Mouse (Mus musculus) lung, postnatal 10 days (tissue): ENCODE data around the gene Dtl.
A peak's percentile ranks its signal among the peaks of the same experiment; 100 is the strongest.

Experiments
- DNase-seq: peaks from one replicate; pipeline ENCODE4 v3.0.0; 2021

The Dtl gene

DNA sequence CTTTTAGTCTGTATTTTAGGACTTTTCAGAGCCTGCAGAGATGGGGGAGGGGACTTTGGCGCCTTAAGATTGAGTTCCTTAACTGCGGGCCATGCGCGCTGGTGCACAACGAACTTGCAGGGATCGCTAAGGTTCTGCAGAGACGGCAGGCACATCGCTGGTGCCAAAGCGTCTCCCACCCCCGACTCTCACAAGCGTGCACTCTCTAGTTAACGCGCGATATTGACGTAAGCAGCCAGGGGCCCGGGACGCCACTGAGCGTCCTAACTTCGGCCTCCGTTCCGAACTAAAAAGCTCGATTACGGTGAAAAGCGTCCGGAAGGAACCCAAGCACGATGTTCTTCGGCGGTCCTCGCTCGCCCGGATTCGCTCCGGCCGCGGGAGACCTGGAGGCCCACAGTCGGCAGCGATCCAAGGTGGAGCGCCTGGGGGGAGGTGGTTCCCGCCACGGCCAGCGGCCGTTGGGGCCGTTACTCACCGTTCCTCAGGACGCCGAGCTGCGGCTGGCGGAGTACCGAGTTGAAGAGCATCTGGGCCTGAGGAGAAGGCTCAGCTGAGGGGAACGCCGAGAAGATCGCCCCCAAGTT is 380 bp downstream of the Dtl start:
- peak; percentile 61 for DNase-seq

DNA sequence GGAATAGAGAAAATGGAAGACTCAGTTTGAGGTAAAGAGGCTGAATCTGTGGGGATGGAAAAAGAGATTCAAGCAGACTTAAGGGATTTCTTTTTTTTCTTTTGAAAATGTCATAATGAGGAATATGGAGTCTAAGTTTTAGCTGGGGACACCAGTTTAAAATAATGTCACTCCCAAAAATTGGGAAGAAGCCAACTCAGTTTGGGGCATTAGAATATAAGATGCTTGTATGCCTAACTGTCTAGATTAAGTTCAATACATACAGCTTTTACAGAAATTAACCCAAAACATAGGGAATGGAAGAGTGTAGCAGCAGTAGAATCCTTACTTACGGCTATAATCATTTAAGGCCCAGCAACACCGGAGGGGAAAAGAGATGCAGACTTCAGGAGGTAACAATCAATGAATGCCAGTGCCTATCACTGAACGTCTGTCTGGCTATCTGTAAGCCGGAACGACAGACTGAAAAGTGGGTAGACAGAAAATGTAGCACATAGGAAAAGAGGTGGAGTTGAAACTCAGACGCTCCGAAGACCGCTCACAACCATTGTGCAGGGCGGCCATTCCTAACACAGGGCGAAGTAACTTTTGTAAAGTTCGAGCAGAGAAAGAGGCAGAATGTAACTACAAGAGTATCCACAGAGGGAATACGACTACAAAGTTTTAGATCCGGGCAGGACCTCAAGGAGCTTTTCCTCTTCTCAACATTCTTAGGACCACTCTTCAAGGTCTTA is 1.3 kb downstream of the Dtl start:
- no peak for DNase-seq

GRCm38 (mm10) chr1:191570415-191570814 is 4.9 kb downstream of the Dtl start:
- no peak for DNase-seq

GRCm38 (mm10) chr1:191569625-191570024 is 5.7 kb downstream of the Dtl start:
- no peak for DNase-seq

GRCm38 (mm10) chr1:191567859-191568258 is 7.5 kb downstream of the Dtl start:
- peak; percentile 48 for DNase-seq

- peak; percentile 63 for DNase-seq
Measured at GRCm38 (mm10) chr1:191562823-191563365, 12.4 kb downstream of the Dtl start.

GRCm38 (mm10) chr1:191559779-191560178 is 15.6 kb downstream of the Dtl start:
- no peak for DNase-seq

- peak; percentile 12 for DNase-seq
Measured at GRCm38 (mm10) chr1:191557109-191557508, 18.2 kb downstream of the Dtl start.

- no peak for DNase-seq
Measured at GRCm38 (mm10) chr1:191550786-191551185, 24.6 kb downstream of the Dtl start.

- DNase-seq: no peak
Measured at GRCm38 (mm10) chr1:191543747-191544146, 31.6 kb downstream of the Dtl start.

DNA sequence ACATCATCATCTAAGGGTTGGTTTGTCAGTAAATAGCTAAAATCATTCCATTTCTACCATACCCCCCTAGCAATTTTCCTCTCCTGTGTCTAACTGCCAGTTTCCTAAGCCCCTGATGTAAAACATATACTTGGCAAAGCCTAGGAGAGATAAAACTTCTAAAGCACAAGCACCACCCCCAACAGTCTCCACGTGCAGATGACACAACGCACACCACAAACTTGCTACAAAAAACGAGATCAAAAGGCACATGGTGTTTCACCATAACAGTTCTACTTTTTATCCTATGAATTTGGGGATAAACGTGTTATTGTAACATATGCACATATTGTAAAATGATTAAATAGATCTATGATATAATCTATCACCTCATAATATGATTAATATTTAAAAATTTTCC is 33.7 kb downstream of the Dtl start:
- DNase-seq: no peak

DNA sequence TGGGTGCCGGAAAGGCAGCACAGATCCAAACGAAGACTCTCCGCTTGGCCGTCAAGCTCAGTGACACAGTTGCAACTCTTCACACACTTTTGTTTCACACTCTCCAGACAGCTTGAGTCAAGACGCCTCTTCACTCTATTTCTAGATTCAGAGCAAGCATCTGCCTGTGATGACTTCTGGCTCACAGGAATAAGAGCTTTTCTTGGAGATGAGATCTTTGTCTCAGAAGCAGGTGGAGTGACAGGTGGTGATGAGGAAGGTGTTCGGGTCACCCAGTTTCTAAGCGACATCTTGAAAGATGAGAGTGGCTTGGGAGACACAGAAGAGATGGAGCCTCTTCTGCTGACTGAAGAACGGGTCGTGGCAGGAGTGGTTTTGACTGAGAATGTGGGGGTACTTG is 34.3 kb downstream of the Dtl start:
- DNase-seq: no peak

DNA sequence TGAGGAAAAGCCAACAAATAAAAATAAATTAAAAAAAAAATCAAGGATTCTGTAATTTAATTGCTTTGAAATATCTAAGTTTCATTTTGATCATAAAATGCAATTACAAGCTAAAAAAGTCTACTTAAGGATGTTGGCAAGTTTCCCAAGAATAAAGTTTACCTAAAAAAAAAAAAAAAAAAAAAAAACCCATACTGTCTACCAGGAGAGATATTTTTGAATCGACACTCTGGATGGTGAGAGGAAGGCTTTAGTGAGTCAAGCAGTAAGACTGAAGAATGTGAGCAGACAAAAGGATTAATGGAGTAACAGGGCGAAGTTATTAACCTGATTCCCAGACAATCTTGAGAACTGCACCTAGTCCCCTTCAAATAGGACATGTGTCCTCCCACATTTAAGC is 35.0 kb downstream of the Dtl start:
- no peak for DNase-seq

GRCm38 (mm10) chr1:191534896-191535295 is 40.4 kb downstream of the Dtl start:
- no peak for DNase-seq

- DNase-seq: no peak
Measured at GRCm38 (mm10) chr1:191531023-191531422, 44.3 kb downstream of the Dtl start.

- no peak for DNase-seq
Measured at GRCm38 (mm10) chr1:191529406-191529805, 45.9 kb downstream of the Dtl start.

DNA sequence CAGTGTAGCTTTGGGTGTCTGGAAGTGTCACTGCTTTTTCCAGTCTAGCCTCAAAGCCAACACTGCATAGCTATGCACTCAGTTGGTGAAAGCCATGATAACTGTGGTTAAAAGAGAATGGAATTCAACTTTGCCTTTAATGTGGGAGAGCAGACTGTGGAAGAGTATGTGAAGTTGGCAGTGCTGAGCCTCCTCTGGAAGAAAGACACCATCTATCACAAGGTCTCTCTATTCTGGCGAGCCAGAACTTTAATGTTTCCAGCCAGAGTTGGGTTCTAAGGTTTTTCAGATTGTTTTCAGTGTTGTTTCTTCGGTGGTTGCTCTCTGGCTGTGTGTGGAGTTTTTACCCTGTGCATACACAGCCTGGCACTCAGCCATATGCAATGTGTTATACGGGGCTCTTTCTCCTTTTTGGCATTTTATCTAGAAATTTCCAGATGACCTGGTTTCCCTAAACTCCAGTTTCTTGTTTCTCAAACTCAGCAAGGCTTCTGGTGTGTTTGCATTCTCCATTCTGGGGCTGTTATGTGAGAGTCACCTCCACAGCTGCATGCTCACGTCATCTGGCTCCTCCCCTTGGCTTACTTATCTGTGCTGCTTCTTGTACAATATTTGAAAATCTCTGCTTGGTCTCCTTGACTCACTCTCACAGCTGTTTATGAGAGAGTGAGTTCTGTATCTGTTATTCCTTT is 47.3 kb downstream of the Dtl start:
- peak; percentile 64 for DNase-seq

- peak; percentile 47 for DNase-seq
Measured at GRCm38 (mm10) chr1:191527089-191527488, 48.3 kb downstream of the Dtl start.

DNA sequence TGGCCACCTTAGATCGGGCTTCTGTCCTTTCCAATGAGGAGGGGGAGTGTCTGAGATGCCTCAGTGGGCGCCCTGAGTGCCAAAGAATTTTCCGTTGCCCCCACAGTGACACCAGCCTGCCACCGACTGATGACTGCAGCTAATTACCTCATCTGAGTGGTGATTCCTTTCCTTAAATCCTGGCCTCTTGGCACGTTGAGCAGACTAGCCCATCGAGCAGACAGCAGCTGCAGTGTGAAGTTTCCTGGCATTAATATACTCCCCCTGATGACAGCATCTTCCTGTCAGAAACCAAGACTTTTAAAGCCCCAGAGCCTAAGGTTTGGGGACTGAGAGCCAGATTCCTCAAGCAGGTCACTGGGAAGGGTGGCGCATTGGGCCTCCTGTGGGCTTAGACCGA is 53.9 kb downstream of the Dtl start:
- DNase-seq: no peak

GRCm38 (mm10) chr1:191520669-191521068 is 54.7 kb downstream of the Dtl start:
- no peak for DNase-seq

DNA sequence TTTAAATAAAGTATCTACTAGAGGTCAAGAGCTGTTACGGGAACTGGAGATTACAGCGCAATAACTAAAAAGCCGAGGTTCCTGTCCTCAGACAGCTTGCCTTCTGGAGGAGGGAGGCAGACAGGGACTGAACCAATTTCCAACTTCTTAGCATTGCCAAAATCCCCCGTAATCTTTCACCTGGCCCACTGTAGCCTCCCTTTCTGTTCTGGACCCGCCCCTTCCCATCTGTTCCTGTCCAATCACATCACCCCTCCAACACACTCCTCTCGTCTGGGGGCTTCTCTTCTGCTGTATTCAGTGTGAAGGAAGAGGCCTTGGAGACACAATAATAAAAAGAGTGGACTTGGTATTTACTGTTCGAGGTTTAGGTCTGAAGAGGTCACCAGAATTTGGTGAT is 55.1 kb downstream of the Dtl start:
- no peak for DNase-seq

- DNase-seq: no peak
Measured at GRCm38 (mm10) chr1:191519329-191520066, 55.8 kb downstream of the Dtl start.

DNA sequence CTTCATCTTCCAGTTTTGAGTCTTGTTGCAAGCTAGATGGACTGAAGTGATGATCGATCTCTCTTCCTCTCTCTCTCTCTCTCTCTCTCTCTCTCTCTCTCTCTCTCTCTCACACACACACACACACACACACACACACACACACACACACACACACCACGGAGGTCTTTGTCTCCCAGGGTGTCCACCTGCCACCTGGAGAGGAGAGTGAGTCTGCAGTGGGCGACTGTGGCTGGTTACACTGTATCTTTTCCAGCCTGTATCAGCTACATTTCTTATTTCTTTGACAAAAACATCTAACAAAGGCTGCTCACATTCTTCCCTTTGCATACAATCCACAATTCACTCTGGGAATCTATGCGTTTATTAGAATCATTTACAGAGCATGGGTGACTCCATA is 56.4 kb downstream of the Dtl start:
- DNase-seq: no peak
